Mouse (Mus musculus): ENCODE measurements at regions not wholly inside any gene's neighbourhood (a gene's known extent, or its start where the extent isn't known, plus 50 kb on each side); places are given as distances from the start of the nearest gene placed in this dataset.

- Histone ChIP-seq H3K9me3 (ENCODE audit: control insufficient read depth, low read length) (no peaks in the 10 kb centered on the region), H3K4me3 (ENCODE audit: insufficient read depth in 1 of 2, low read depth in 2 of 2, low read length in 2 of 2) (no peak overlapping the region), H3K9ac (replicated peaks) (no peak overlapping the region), H3K27me3 (ENCODE audit: control insufficient read depth, insufficient read depth, low read length) (no peaks in the 10 kb centered on the region), H3K4me1 (replicated peaks; ENCODE audit: control insufficient read depth in 2 of 2, insufficient read depth in 2 of 2, low read length in 1 of 2) (no peaks in the 10 kb centered on the region), H3K27ac (no peak overlapping the region), H3K36me3 (replicated peaks; ENCODE audit: control insufficient read depth, insufficient read depth, low read depth) (no peaks in the 10 kb centered on the region), H3K4me2 (ENCODE audit: low read depth) (no peak overlapping the region)
- WGBS (ENCODE audit: insufficient replicate concordance): 67% methylated on average over 7 of the region's 7 CpGs
- no peak for TF ChIP-seq CTCF (IDR thresholded peaks at IDR 0.05; ENCODE audit: low read depth)
- ATAC-seq (ENCODE audit: insufficient read depth) (no peak), DNase-seq (ENCODE audit: low read depth in 3 of 3, low spot score in 3 of 3) (no peak)
Observed at GRCm38 (mm10) chr12:71718911-71719310, 112.0 kb upstream of the Daam1 start.

- TF ChIP-seq CTCF (IDR thresholded peaks at IDR 0.05; ENCODE audit: low read depth) (no peak), EP300 (IDR thresholded peaks at IDR 0.05; ENCODE audit: low read depth) (no peak)
- Histone ChIP-seq H3K4me3 (ENCODE audit: insufficient read depth in 1 of 2, low read depth in 2 of 2, low read length in 2 of 2) (no peak overlapping the region), H3K27ac (no peak overlapping the region), H3K4me2 (ENCODE audit: low read depth) (no peak overlapping the region), H3K9me3 (ENCODE audit: control insufficient read depth, low read length) (no peaks in the 10 kb centered on the region), H3K36me3 (replicated peaks; ENCODE audit: control insufficient read depth, insufficient read depth, low read depth) (no peaks in the 10 kb centered on the region), H3K4me1 (replicated peaks; ENCODE audit: control insufficient read depth in 2 of 2, insufficient read depth in 2 of 2, low read length in 1 of 2) (no peaks in the 10 kb centered on the region), H3K9ac (replicated peaks) (no peak overlapping the region), H3K27me3 (ENCODE audit: control insufficient read depth, insufficient read depth, low read length) (no peaks in the 10 kb centered on the region)
- ATAC-seq (ENCODE audit: insufficient read depth): no peak
- 50% methylated on average over 5 of the region's 5 CpGs for WGBS (ENCODE audit: insufficient replicate concordance)
- DNase-seq (ENCODE audit: low read depth in 3 of 3, low spot score in 3 of 3): no peak
Observed at GRCm38 (mm10) chr12:71725140-71725539, 105.7 kb upstream of the Daam1 start.

- Histone ChIP-seq H3K4me3 (ENCODE audit: insufficient read depth in 1 of 2, low read depth in 2 of 2, low read length in 2 of 2) (no peak overlapping the region), H3K4me2 (ENCODE audit: low read depth) (no peak overlapping the region), H3K27me3 (ENCODE audit: control insufficient read depth, insufficient read depth, low read length) (no peaks in the 10 kb centered on the region), H3K4me1 (replicated peaks; ENCODE audit: control insufficient read depth in 2 of 2, insufficient read depth in 2 of 2, low read length in 1 of 2) (no peaks in the 10 kb centered on the region), H3K36me3 (replicated peaks; ENCODE audit: control insufficient read depth, insufficient read depth, low read depth) (no peaks in the 10 kb centered on the region), H3K9me3 (ENCODE audit: control insufficient read depth, low read length) (no peaks in the 10 kb centered on the region), H3K9ac (replicated peaks) (no peak overlapping the region), H3K27ac (no peak overlapping the region)
- TF ChIP-seq EP300 (IDR thresholded peaks at IDR 0.05; ENCODE audit: low read depth) (no peak), CTCF (IDR thresholded peaks at IDR 0.05; ENCODE audit: low read depth) (no peak)
- DNase-seq (ENCODE audit: low read depth in 3 of 3, low spot score in 3 of 3): no peak
- ATAC-seq (ENCODE audit: insufficient read depth): no peak
- 69% methylated on average over 4 of the region's 4 CpGs for WGBS (ENCODE audit: insufficient replicate concordance)
Observed at GRCm38 (mm10) chr12:71725713-71726336, 105.1 kb upstream of the Daam1 start.

- no peak overlapping the region for H3K9ac ChIP-seq (replicated peaks)
- no peak overlapping the region for H3K27ac ChIP-seq
- H3K4me3 ChIP-seq (ENCODE audit: insufficient read depth in 1 of 2, low read depth in 2 of 2, low read length in 2 of 2): no peak overlapping the region
- 52% methylated on average over 2 of the region's 2 CpGs for WGBS (ENCODE audit: insufficient replicate concordance)
- no peaks in the 10 kb centered on the region for H3K27me3 ChIP-seq (ENCODE audit: control insufficient read depth, insufficient read depth, low read length)
- H3K4me1 ChIP-seq (replicated peaks; ENCODE audit: control insufficient read depth in 2 of 2, insufficient read depth in 2 of 2, low read length in 1 of 2): no peaks in the 10 kb centered on the region
- no peak for TF ChIP-seq EP300 (IDR thresholded peaks at IDR 0.05; ENCODE audit: low read depth)
- TF ChIP-seq CTCF (IDR thresholded peaks at IDR 0.05; ENCODE audit: low read depth): no peak
- H3K36me3 ChIP-seq (replicated peaks; ENCODE audit: control insufficient read depth, insufficient read depth, low read depth): no peaks in the 10 kb centered on the region
- ATAC-seq (ENCODE audit: insufficient read depth) (no peak), DNase-seq (ENCODE audit: low read depth in 3 of 3, low spot score in 3 of 3) (no peak)
- H3K4me2 ChIP-seq (ENCODE audit: low read depth): no peak overlapping the region
- no peaks in the 10 kb centered on the region for H3K9me3 ChIP-seq (ENCODE audit: control insufficient read depth, low read length)
Observed at GRCm38 (mm10) chr12:71743345-71743744, 87.5 kb upstream of the Daam1 start.

GRCm38 (mm10) chr12:71746011-71746410 is 84.9 kb upstream of the Daam1 start:
- no peaks in the 10 kb centered on the region; a peak in 1 of 4 replicates for H3K4me1 ChIP-seq (replicated peaks; ENCODE audit: control insufficient read depth in 2 of 2, insufficient read depth in 2 of 2, low read length in 1 of 2)
- ATAC-seq (ENCODE audit: insufficient read depth): no peak

More at GRCm38 (mm10) chr12:71746011-71746410, 84.9 kb upstream of the Daam1 start:
- Histone ChIP-seq H3K9me3 (ENCODE audit: control insufficient read depth, low read length) (no peaks in the 10 kb centered on the region), H3K27ac (no peak overlapping the region), H3K4me3 (ENCODE audit: insufficient read depth in 1 of 2, low read depth in 2 of 2, low read length in 2 of 2) (no peak overlapping the region), H3K27me3 (ENCODE audit: control insufficient read depth, insufficient read depth, low read length) (no peaks in the 10 kb centered on the region), H3K9ac (replicated peaks) (no peak overlapping the region), H3K36me3 (replicated peaks; ENCODE audit: control insufficient read depth, insufficient read depth, low read depth) (no peaks in the 10 kb centered on the region), H3K4me2 (ENCODE audit: low read depth) (no peak overlapping the region)
- DNase-seq (ENCODE audit: low read depth in 3 of 3, low spot score in 3 of 3): no peak
- TF ChIP-seq CTCF (IDR thresholded peaks at IDR 0.05; ENCODE audit: low read depth) (no peak), EP300 (IDR thresholded peaks at IDR 0.05; ENCODE audit: low read depth) (no peak)
- WGBS (ENCODE audit: insufficient replicate concordance): 54% methylated on average over 6 of the region's 6 CpGs

All from liver, embryonic 14.5 days (tissue).